Mouse (Mus musculus): ENCODE data around the gene Tnpo1. TPM values are rescaled to one million over a fixed set of nuclear protein-coding genes. Genes with fewer than 3 reads are reported as not detected.

Tnpo1 gene
- total RNA-seq, 4 experiments from 2014 or later: 30.7 to 34.4 (median 31.1) TPM

DNA sequence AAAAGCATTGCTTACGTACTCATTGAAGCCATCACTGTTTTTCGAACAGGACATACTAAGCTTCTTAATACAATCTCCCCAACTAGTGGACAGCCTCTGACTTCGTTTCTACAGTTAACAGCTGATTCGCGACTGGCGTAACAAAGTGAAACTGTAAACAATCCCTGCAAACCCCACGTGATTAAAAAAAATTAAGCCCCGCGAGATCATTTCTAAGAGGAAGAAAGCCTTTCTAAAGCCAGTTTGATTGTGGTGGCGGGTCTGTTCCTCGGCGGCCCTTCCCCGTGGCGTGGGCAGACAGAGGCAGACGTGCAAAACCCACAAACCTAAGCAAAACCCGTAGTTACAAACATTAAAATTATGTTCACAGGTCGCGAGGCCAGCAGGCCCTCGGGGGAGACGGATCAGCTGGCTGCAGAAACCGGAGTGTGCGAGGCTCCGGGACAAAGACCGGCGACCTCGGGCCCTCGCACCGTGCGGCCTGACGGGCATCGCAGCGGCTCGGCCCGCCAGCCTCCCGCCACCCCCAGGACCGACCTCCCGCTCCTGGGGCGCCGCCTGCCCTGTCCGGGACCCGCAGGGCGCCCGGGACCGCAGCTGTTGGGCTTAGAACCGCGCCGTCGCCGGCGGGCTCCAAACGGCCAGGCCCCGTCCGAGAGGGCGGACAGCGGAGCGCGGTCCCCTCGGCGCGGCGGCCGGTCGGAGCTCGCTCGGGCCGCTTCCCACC lies 535 bp downstream of the Tnpo1 start:
- peak; percentile 24 to 34 for DNase-seq (ENCODE audit: low spot score in 2 of 2)

DNA sequence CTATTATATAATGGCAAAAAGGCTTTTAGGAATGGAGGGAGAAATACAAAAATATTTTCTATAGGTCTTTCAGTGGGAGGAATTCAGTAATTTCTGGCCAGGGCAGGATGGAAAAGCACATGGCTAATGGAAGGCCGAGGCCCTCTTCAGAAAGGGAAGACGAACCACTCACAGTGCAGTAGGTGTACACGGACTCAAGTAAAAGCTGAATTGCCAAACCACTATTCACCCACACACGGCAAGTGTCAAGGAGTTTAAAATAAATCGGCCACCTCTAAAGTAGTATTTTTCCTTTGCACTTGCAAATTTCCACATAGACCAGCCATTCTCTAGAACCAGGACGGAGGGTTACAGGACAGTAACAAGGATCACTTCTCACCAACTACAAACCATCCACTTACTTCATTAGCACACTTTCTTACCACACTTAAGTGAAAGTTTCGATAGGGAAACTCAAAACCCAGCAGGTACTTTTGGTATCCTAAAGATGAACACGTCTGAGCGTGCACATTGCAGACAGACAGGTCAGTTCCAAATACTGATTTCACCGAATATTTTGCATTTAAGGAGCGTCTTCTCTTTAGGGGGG lies 1.2 kb downstream of the Tnpo1 start:
- DNase-seq (ENCODE audit: low spot score in 2 of 2): no peak

DNA sequence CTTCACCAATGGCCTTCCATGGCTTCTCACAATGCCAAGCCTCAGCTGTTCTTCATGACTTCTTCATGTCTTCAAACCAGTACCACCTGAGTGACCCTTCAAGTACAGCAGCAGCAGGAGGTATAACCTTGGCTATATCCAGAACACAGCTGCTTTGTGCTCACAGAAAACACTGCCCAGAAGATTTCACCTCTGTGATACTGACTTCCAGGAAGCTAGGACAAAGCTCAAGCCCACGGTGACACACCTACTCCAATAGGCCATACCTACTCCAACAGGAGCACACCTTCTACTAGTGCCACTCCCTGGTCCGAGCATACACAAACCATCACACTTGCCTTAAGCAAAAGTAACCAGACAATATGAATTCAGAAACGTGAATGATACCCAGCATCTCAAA lies 3.4 kb downstream of the Tnpo1 start:
- no peak for DNase-seq (ENCODE audit: low spot score in 2 of 2)

DNA sequence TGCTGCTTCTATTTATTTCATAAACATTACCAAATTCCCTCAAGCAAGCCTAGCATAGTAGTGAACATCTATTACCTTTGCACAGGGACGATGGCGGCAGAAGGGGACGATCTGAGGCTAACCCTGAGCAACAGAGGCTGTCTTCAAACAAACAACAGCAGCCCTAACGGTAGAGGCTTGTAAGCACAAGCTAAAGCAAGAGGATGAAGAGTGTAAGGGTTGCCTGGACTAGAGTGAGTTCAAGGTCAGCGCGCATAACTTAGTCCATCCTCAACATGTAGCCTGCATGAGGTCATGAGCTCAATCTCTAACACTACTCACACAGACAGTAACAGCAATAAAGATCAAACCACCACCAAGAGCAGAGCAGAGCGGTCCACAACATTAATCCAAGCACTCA lies 4.9 kb downstream of the Tnpo1 start:
- DNase-seq (ENCODE audit: low spot score in 2 of 2): no peak

DNA sequence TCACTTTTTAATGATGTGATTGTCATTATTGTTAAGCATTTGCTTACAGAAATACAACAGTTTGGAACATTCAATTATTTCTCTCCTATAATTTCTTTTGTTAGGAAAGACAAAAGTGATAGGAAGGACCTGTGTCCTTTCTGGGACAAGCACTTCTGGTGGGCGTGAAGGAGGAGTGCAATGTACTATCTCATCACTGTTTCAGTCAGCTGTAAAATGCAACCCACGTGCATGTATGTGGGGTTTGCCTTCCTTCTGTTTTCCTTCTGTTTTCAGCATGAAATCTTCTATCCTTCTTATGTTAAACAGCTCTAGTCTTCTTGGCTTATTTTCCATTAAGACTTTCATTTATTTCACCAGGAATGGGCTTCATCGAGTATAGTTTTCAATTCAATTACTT lies 5.9 kb downstream of the Tnpo1 start:
- DNase-seq (ENCODE audit: low spot score in 2 of 2): no peak

DNA sequence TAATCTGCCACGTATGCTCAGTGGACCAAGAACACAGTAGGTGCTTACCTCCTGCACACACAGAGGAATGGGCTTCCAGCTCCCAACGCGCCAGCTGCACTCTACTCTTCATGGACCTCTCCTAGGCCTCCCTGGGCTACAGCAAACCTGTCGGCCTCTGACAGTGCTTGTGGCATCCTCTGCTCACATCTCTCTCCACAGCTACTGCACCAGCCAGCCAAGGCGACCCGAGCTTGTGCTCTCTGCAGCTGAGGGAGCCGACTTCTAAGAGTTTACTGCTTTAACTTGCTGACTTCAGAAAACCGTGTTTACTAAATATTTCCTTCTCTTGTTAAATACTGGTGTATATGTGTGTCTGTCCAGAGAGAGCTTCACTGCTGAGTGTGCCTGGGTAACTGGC lies 6.5 kb downstream of the Tnpo1 start:
- DNase-seq (ENCODE audit: low spot score in 2 of 2): no peak

DNA sequence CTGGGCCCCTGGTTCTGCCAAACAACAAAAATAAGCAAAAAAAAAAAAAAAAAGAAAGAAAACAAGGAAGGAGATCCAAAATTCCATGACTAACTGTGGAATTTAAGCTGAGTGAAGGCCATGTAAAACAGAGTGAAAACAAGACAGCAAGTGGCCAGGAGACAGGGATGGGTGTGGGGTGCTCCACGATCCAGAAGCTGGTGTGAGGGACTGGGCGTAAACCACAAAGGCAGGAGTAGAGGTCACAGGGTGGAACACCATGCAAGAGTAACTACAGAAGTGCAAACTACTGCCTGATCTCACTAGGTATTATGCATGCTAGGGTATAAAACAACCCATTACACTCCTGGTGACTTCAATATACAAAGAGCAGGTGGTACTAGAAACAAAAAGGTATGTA lies 8.3 kb downstream of the Tnpo1 start:
- DNase-seq (ENCODE audit: low spot score in 2 of 2): no peak

DNA sequence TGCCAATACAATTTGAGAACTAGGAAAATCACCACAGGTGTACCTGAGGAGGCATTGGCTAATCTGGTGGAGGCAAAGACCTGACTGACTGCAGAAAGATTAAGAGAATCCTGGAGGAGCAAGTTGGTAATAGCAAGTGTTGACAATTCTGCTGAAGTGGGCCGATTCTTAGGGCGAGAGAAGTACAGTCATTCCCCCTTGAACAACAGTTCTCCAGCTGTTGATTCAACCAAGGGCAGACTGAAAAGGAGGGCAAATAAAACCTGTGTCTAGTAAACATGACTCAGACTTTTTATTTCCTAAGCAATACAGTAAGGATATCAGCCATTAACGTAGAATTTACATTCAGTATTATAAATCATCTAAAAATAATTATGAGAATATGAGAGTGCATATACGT lies 10.6 kb downstream of the Tnpo1 start:
- no peak for DNase-seq (ENCODE audit: low spot score in 2 of 2)

DNA sequence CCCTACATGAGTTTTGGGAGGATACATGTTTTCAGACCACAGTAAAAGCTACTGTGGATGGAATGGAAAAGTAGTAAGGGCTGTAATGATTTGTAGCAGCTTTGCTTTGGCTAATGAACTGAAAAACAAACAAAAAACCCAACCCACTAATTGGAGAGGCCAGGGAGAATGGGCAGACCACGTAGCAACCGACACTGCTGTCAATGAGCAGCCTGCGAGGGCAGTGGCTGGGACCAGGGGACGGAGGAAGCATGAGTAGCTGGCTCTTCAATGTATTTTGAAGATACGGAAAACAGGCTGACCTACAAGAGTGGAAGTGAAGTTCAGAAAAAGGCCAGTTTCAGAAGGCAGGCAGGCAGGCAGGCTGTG lies 11.4 kb downstream of the Tnpo1 start:
- no peak for DNase-seq (ENCODE audit: low spot score in 2 of 2)

DNA sequence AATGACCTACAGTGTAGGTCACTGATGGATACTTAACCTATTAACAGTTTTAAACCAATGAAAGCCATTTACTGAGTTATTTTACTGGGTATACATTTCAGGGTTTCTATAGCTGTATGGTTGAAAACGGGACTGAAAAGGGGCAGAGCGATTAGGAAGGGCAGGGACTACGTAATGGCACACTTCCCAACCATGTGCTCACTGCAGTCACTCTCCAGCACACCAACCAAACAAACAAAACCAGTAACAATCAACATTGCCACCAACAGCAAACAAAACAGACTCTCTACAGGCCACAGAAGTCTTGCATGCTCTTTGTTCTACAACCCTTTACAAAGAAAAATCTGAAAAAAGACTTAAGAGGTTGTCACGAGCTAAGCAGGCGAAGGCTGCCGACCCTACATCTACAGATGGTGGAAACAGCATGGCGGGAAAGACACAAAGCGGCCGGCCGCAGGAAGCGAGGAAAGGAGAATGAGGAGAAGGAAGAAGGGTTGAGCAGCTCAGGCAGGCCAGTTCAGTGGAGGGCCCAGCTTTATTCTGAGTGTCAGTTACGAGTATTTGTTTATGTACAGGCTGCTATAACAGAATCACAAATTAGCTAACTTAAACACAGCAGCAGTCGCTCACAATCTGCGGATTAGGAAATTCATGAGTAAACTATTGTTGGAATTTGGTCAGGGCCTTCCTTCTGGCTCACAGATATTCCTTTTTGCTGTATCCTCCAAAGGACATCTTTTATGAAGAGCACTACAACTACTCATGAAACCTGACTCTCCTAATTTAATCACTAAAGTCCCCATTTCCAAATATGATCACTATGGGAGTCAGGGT lies 12.0 kb downstream of the Tnpo1 start:
- no peak for DNase-seq (ENCODE audit: low spot score in 2 of 2)

DNA sequence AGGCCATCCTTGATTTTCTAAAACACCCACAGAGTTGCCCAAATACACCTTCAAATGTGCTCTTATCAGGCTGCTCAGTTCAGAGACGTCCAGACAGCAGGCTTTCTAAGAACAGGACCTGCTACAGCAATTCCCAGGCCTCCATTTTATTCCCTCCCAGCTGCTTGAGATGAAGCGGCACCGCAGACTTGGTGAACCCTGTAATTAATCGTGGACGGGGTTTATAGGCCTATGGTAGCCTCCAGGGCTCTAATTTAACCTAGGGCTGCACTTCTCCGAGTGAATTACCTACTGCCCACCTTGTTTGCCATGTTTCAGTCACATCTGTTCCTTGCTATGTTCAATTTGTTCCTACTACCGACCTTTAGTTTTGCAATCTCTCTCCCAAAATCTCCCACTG lies 13.0 kb downstream of the Tnpo1 start:
- DNase-seq (ENCODE audit: low spot score in 2 of 2): no peak

DNA sequence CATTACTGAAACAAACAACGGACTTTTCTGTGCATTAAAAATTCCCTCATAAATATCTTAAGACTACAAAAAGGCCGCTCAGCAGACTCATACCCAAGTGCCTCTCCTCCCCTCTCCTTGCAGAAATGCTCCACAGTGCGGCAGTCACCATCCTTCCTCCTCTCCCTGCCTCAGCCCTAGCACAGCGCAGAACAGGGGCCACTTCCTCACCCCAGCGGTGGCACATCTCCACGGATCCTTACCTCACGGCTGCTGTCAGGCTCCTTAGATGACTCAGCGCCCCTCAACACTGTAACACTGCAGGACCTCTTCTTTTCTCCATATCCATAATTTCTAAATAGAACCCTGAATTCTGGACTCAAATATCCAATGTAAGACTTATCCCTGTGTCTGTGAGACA lies 13.6 kb downstream of the Tnpo1 start:
- DNase-seq (ENCODE audit: low spot score in 2 of 2): no peak

DNA sequence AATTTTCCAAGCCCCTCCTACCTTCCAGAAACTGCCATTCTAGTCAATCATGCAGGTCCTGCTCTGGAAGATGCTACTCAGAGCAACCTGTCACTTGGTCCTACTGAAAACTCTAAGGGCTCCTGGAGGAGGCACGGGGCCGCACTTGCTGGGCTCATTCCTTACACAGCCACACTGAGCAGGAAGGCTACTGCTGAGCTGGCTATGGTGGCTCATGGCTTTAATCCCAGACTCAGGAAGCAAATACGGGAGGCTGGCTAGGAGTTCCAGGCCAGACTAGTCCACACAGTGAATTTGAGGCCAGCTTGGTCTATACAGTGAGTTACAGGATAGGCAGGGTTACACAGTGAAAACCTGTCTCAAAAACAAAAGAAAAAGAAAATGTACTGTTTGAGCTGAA lies 15.4 kb downstream of the Tnpo1 start:
- DNase-seq (ENCODE audit: low spot score in 2 of 2): peak in 1 of 2 experiments; percentile 22

DNA sequence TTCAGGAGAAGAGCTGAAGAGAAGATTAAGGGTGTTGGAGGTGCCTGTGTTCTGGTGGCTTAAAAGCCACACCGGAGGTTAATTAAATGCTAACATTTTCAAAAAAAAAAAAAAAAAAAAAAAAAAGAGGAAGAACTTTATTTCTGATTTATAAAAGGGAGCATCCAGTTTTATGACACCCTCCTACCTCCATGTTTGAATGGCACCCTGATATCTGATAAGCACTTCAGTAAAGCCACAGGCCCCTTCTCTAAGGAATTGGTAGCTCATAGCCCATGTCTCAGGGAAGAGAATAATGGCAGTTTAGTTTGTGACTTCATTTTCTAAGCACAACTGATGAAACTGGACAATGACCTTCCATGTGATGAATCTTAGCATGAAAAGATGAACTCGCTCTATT lies 21.6 kb downstream of the Tnpo1 start:
- no peak for DNase-seq (ENCODE audit: low spot score in 2 of 2)

DNA sequence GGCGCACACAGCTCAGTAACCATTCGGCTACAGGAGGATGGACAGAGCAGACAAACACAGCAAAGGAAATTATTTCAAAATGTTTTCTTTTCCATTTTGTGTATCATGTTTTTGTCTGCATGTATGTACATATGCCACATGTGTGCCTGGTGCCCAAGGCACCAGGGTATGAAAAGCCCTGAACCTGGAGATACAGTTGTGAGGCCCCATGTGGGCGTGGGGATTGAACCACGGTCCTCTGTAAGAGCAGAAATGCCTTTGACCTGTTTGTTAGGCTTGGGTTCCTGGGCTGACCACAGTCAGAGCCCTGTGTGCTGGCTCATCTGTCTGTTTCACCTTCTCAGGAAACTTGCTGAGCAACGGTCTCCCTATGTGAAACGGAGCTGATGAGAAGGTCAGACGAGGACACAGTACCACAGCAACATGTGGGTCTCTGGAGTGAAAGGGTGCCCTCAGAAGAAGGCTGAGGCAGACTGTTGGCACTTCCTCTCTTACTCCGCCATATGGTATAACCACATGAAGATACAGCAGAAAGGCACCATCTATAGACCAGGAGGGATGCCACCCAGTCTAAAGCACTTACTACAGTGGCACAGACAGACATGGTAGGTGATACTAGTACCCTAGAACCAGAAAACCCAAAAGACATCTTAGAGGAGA lies 23.7 kb downstream of the Tnpo1 start:
- no peak for DNase-seq (ENCODE audit: low spot score in 2 of 2)

DNA sequence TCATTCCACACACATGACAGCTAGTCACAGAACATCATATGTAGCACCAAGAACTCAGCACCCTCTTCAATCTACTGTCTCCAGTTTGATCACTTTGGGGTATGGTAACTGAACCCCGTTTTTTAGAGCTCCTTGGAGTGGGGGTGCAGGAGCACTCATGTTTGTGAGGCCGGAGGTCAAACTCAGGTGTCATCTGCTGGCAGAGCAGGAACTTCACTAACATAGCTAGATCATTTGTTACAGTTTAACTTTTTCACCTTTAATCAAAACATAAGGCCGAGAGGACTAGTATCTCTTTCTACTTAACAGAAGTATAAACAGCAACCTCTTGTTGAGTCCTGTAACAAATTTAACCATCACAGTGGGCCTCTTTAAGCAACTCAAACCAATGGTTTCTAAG lies 26.6 kb downstream of the Tnpo1 start:
- no peak for DNase-seq (ENCODE audit: low spot score in 2 of 2)

DNA sequence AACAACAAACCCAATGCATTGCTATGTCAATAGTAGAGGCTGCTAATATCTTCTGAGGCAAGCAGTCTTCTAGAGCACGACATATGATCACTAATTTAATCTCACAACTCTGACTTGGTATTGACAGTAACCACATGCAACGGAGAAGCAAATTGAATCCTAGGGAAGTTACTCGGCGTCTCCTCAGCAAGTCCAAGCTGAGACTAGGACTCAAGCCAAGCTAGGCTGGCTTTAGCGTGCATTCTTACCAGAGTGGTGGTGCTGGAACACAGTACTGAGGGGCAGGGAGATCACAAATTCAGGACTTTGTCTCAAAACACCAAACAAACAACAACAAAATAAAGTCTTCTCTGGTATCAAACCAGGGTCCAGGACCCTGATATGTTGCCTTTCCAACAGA lies 28.6 kb downstream of the Tnpo1 start:
- DNase-seq (ENCODE audit: low spot score in 2 of 2): peak in 1 of 2 experiments; percentile 27

DNA sequence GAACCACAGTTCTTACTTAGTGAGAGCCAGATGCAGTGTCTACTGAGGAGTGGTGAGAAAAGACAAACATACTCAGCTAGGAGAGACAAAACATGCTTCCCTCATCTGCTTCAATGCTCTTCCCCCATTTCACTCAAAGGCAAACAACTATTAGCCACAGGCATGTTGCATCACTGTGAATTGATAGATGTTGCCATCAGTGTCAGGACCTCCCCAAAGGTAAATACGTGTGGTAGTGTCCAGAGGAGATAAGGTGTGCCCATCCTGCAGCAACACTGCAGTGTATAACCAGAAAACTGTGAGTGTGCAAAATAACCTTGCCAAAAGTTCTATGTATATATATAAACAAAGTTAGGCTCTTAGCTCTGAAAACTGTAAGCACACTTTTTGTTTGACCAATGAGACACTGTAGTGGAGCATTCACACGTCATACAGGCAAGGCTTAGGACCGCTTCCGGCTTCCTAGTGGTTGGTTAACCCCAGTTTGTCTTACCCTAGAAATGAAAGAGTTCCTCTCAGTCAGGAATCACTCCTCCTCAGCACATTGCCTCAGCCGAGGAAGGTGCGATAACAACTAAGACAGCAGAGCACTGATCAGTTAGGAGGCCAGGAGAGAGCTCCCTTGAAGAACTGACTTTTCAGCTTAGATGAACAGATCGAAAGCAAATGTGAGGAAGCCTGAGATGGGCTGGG lies 29.6 kb downstream of the Tnpo1 start:
- DNase-seq (ENCODE audit: low spot score in 2 of 2): no peak

DNA sequence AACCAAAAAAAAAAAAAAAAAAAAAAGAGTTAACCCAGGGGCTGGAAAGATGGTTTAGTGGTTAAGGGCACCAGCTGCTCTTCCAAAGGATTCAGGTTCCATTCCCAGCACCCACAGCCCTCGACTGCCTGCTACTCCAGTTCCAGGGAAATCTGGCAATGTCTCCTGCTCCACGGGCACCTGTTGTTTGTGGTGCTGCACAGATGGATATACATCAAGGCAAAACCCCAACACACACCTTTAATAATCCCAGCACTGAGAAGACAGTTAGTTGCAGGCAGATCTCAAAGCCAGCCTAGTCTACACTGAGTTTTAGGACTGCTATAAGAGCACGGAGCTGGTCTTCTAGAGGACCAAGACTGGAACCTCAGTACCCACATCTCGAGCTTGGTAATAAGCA lies 30.2 kb downstream of the Tnpo1 start:
- no peak for DNase-seq (ENCODE audit: low spot score in 2 of 2)

DNA sequence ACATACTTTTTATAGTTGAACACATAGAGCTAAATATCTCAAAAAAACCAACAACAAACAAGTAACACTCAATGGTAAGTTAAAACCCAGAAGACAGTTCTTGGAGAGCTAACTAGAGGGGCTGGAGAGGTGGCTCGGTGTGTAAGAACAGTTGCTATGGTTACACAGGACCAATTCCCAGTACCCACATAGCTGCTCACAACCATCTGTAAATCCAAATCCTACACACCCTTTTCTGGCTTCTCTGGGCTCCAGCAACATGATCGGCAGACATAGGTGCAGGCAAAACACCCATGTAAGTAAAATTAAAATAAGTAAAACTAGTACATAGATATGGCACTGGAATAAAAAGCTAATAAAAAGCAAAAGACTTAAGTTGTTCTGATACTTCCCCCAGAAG lies 31.3 kb downstream of the Tnpo1 start:
- no peak for DNase-seq (ENCODE audit: low spot score in 2 of 2)

DNA sequence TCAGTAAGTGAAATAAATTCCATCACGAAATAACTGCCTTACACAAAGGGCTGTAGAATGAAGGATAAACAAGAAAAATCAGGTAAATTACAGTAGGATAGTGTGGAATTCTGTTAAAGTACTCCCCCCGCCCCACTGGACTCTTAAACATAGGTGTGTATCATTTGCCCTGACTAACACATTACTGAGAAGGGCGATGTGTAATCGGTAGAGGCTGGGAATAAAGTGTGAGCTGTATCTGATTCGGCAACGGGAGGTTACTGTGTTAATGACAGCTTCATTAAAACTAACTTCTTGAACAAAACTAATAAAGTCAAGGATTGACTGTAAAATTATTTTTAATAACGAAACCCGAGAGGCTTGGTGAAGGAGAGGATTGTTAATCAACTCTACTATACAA lies 34.7 kb downstream of the Tnpo1 start:
- DNase-seq (ENCODE audit: low spot score in 2 of 2): no peak

DNA sequence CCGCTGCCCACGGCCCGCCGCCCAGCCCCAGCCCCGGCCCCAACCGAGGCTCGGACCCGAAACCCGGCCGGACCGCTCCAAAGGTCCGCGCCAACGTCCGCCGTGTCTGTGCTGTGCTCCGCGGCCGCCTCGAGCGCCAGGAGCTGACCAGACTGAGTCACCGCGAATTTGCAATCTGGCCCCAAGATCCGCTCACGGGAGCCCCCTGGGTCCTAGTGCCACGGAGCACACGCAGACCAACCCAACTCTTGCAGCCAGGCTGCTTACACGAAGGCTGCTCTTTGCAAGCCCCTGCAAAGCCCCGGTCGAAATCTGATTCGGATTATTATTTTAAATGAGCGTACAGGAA lies 35.3 kb downstream of the Tnpo1 start:
- DNase-seq (ENCODE audit: low spot score in 2 of 2): peak; percentile 75 to 77

Measured in gastrocnemius, adult 8-10 months (tissue).